Mouse (Mus musculus): Measurements from ENCODE around the gene Gm10974. TPM values are rescaled to one million over a fixed set of nuclear protein-coding genes. Genes with fewer than 3 reads are reported as not detected.

Gene Gm10974
- polyA plus RNA-seq, 2 experiments = not detected

DNA sequence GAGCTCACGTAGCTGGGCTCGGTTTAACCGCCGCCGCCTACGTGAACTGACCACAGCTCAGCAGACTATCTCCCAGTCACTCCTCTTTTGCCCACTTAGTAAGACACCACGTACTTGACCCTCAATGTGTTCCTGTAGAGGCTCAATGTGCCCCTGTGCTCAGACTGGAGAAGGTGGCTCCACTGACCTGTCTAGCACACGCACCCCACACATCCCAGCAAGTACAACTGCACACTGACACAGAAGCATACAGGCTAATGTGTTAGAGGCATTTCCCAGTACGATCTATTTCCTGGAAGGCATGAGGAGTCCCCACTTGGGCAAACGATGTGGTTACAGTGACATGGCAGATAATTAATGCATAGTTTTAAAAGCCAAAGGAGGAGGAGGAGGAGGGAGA lies 10.9 kb downstream of the Gm10974 start:
- H3K4me1 ChIP-seq (ENCODE audit: control insufficient read depth, insufficient read depth, low read length) = no peaks in the 10 kb centered on the region
- no peak overlapping the region for H3K4me2 ChIP-seq (replicated peaks; ENCODE audit: low read depth, low read length, severe bottlenecking)
- H3K4me3 ChIP-seq (replicated peaks; ENCODE audit: low read length) = no peak overlapping the region
- no peaks in the 10 kb centered on the region for H3K36me3 ChIP-seq (ENCODE audit: control insufficient read depth, insufficient read depth, low read length)
- TF ChIP-seq POLR2A (IDR thresholded peaks at IDR 0.05; ENCODE audit: borderline replicate concordance, extremely low read depth, insufficient read depth, insufficient read length) = no peak
- H3K27ac ChIP-seq (replicated peaks; ENCODE audit: low read depth, low read length) = no peak overlapping the region
- DNase-seq (ENCODE audit: low spot score) (no peak), ATAC-seq (ENCODE audit: low FRiP score, low read depth) (no peak)
- no peaks in the 10 kb centered on the region for H3K9me3 ChIP-seq (ENCODE audit: control insufficient read depth, low read length)
- WGBS = 82% methylated on average over 10 of the region's 10 CpGs
- H3K9ac ChIP-seq (ENCODE audit: low read depth, low read length, severe bottlenecking) = no peak overlapping the region
- no peaks in the 10 kb centered on the region for H3K27me3 ChIP-seq (ENCODE audit: control insufficient read depth, insufficient read depth, low read length)

DNA sequence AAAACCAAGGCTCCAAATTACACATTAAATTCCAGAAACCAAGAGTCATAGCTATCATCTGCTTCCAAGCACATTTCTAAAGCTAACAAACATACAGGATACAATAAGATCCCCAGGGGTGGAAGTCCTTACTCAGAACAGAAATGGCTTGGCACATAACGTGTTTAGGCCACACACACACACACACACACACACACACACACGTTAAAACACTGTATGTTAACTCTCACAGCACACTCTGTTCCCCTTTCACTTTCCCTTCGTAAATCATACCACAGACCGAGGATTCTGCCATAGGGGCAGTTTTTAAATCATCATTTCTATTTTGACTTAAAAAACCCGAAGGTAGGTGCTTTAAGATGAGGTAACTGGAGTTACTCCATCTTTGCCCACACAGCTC lies 18.5 kb downstream of the Gm10974 start:
- Histone ChIP-seq H3K27ac (replicated peaks; ENCODE audit: low read depth, low read length) (0 out of 2 replicates have a peak overlapping the region, but pooled peaks have one; percentile 8), H3K36me3 (ENCODE audit: control insufficient read depth, insufficient read depth, low read length) (no peaks in the 10 kb centered on the region), H3K4me1 (ENCODE audit: control insufficient read depth, insufficient read depth, low read length) (peaks cover 13% of the 10 kb centered on the region), H3K4me2 (replicated peaks; ENCODE audit: low read depth, low read length, severe bottlenecking) (no peak overlapping the region), H3K9me3 (ENCODE audit: control insufficient read depth, low read length) (no peaks in the 10 kb centered on the region), H3K9ac (ENCODE audit: low read depth, low read length, severe bottlenecking) (no peak overlapping the region), H3K27me3 (ENCODE audit: control insufficient read depth, insufficient read depth, low read length) (no peaks in the 10 kb centered on the region), H3K4me3 (replicated peaks; ENCODE audit: low read length) (no peak overlapping the region)
- DNase-seq (ENCODE audit: low spot score) = peak; percentile 35
- ATAC-seq (ENCODE audit: low FRiP score, low read depth) = no peak
- WGBS = 47% methylated on average over 5 of the region's 5 CpGs
- TF ChIP-seq POLR2A (IDR thresholded peaks at IDR 0.05; ENCODE audit: borderline replicate concordance, extremely low read depth, insufficient read depth, insufficient read length) = no peak

GRCm38 (mm10) chr7:66384891-66385290 lies 19.2 kb downstream of the Gm10974 start:
- Histone ChIP-seq H3K9me3 (ENCODE audit: control insufficient read depth, low read length) (no peaks in the 10 kb centered on the region), H3K9ac (ENCODE audit: low read depth, low read length, severe bottlenecking) (no peak overlapping the region), H3K4me1 (ENCODE audit: control insufficient read depth, insufficient read depth, low read length) (peaks cover 13% of the 10 kb centered on the region), H3K4me3 (replicated peaks; ENCODE audit: low read length) (no peak overlapping the region), H3K27me3 (ENCODE audit: control insufficient read depth, insufficient read depth, low read length) (no peaks in the 10 kb centered on the region), H3K27ac (replicated peaks; ENCODE audit: low read depth, low read length) (no peak overlapping the region), H3K4me2 (replicated peaks; ENCODE audit: low read depth, low read length, severe bottlenecking) (no peak overlapping the region), H3K36me3 (ENCODE audit: control insufficient read depth, insufficient read depth, low read length) (no peaks in the 10 kb centered on the region)
- ATAC-seq (ENCODE audit: low FRiP score, low read depth) (no peak), DNase-seq (ENCODE audit: low spot score) (no peak)
- TF ChIP-seq POLR2A (IDR thresholded peaks at IDR 0.05; ENCODE audit: borderline replicate concordance, extremely low read depth, insufficient read depth, insufficient read length) = no peak
- WGBS = 86% methylated on average over 8 of the region's 8 CpGs

GRCm38 (mm10) chr7:66385826-66386225 lies 20.1 kb downstream of the Gm10974 start:
- Histone ChIP-seq H3K4me2 (replicated peaks; ENCODE audit: low read depth, low read length, severe bottlenecking) (no peak overlapping the region), H3K27me3 (ENCODE audit: control insufficient read depth, insufficient read depth, low read length) (no peaks in the 10 kb centered on the region), H3K9me3 (ENCODE audit: control insufficient read depth, low read length) (no peaks in the 10 kb centered on the region), H3K9ac (ENCODE audit: low read depth, low read length, severe bottlenecking) (no peak overlapping the region), H3K4me3 (replicated peaks; ENCODE audit: low read length) (no peak overlapping the region), H3K36me3 (ENCODE audit: control insufficient read depth, insufficient read depth, low read length) (no peaks in the 10 kb centered on the region), H3K27ac (replicated peaks; ENCODE audit: low read depth, low read length) (no peak overlapping the region), H3K4me1 (ENCODE audit: control insufficient read depth, insufficient read depth, low read length) (peaks cover 13% of the 10 kb centered on the region)
- no peak for DNase-seq (ENCODE audit: low spot score)
- ATAC-seq (ENCODE audit: low FRiP score, low read depth) = no peak
- 87% methylated on average over 12 of the region's 12 CpGs for WGBS
- no peak for TF ChIP-seq POLR2A (IDR thresholded peaks at IDR 0.05; ENCODE audit: borderline replicate concordance, extremely low read depth, insufficient read depth, insufficient read length)

DNA sequence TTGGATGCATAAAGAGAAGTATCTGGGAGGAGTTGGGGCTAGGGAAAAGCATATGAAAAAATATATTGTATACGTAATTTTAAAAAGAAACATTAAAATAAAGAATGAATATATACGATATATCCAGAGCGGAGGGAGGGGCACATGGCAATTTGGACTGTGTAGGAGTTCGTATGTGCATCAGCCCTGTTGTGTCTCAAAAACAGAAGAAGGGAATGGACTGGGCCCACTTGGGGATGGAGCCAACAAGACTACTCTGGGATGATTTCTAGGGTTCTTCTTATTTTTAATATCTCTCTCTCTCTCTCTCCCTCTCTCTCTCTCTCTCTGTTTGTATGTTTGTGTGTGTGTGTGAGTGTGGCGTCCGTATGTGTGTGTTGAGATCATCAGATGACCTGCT lies 20.7 kb downstream of the Gm10974 start:
- no peak for ATAC-seq (ENCODE audit: low FRiP score, low read depth)
- no peak overlapping the region for H3K4me2 ChIP-seq (replicated peaks; ENCODE audit: low read depth, low read length, severe bottlenecking)
- no peak for TF ChIP-seq POLR2A (IDR thresholded peaks at IDR 0.05; ENCODE audit: borderline replicate concordance, extremely low read depth, insufficient read depth, insufficient read length)

GRCm38 (mm10) chr7:66387419-66387812 lies 21.7 kb downstream of the Gm10974 start:
- ATAC-seq (ENCODE audit: low FRiP score, low read depth) (no peak; the same call in 1 of the 2 replicates), DNase-seq (ENCODE audit: low spot score) (no peak)
- Histone ChIP-seq H3K4me1 (ENCODE audit: control insufficient read depth, insufficient read depth, low read length) (peaks cover 17% of the 10 kb centered on the region), H3K27me3 (ENCODE audit: control insufficient read depth, insufficient read depth, low read length) (no peaks in the 10 kb centered on the region), H3K4me2 (replicated peaks; ENCODE audit: low read depth, low read length, severe bottlenecking) (peak overlapping the region; percentile 96), H3K9me3 (ENCODE audit: control insufficient read depth, low read length) (no peaks in the 10 kb centered on the region), H3K36me3 (ENCODE audit: control insufficient read depth, insufficient read depth, low read length) (no peaks in the 10 kb centered on the region), H3K9ac (ENCODE audit: low read depth, low read length, severe bottlenecking) (peak overlapping the region; percentile 90), H3K4me3 (replicated peaks; ENCODE audit: low read length) (peak overlapping the region; percentile 72), H3K27ac (replicated peaks; ENCODE audit: low read depth, low read length) (no peak overlapping the region)
- no peak for TF ChIP-seq POLR2A (IDR thresholded peaks at IDR 0.05; ENCODE audit: borderline replicate concordance, extremely low read depth, insufficient read depth, insufficient read length)
- WGBS = under 1% methylated on average over 13 of the region's 13 CpGs

More for the DNA sequence above, 20.7 kb downstream of the Gm10974 start:
- 93% methylated on average over 6 of the region's 6 CpGs for WGBS
- no peaks in the 10 kb centered on the region for H3K27me3 ChIP-seq (ENCODE audit: control insufficient read depth, insufficient read depth, low read length)
- DNase-seq (ENCODE audit: low spot score) = no peak
- no peaks in the 10 kb centered on the region for H3K9me3 ChIP-seq (ENCODE audit: control insufficient read depth, low read length)
- H3K27ac ChIP-seq (replicated peaks; ENCODE audit: low read depth, low read length) = no peak overlapping the region
- H3K9ac ChIP-seq (ENCODE audit: low read depth, low read length, severe bottlenecking) = no peak overlapping the region
- peaks cover 14% of the 10 kb centered on the region for H3K4me1 ChIP-seq (ENCODE audit: control insufficient read depth, insufficient read depth, low read length)
- no peaks in the 10 kb centered on the region for H3K36me3 ChIP-seq (ENCODE audit: control insufficient read depth, insufficient read depth, low read length)
- H3K4me3 ChIP-seq (replicated peaks; ENCODE audit: low read length) = no peak overlapping the region

Measured in limb, embryonic 14.5 days (tissue).